Mouse (Mus musculus) heart, postnatal 0 days (tissue): ENCODE data around the gene Rars. TPM values are rescaled to one million over a fixed set of nuclear protein-coding genes. Genes with fewer than 3 reads are reported as not detected.
"Not testable (repeated sequence)": the region's sequence is repeated elsewhere in the genome, so short reads cannot be mapped to it uniquely, and the experiment has no call there.

ENCODE experiments used
- ATAC-seq: fragments of 200-750 bp; cut with Nextera tagmentation; 2 replicates; pipeline ENCODE4 v1.8.0; 2017; ENCODE audit warnings: low read depth, moderate number of reproducible peaks, moderate library complexity; ENCODE audit not compliant: insufficient read depth
- DNase-seq: peaks from one replicate; pipeline ENCODE4 v3.0.0-alpha.2; 2016; ENCODE audit warnings: low spot score
- H3K27ac ChIP-seq: fragments of 300-500 bp; sonication (generic); 2 replicates; pipeline ENCODE4 v1.5.1; 2014; ENCODE audit warnings: low read depth, mild to moderate bottlenecking
- H3K27me3 ChIP-seq: fragments of 300-500 bp; sonication (generic); 2 replicates; pipeline ENCODE4 v1.6.1; 2014; ENCODE audit warnings: low read length, mixed read lengths; ENCODE audit not compliant: control insufficient read depth, insufficient read depth
- H3K36me3 ChIP-seq: fragments of 300-500 bp; sonication (generic); replicated peaks from 2 replicates; pipeline ENCODE4 v1.6.1; 2014; ENCODE audit warnings: low read length, mixed read lengths; ENCODE audit not compliant: control insufficient read depth, insufficient read depth
- H3K4me1 ChIP-seq: fragments of 300-500 bp; sonication (generic); 2 replicates; pipeline ENCODE4 v1.6.1; 2014; ENCODE audit warnings: antibody characterized with exemption; ENCODE audit not compliant: control insufficient read depth, insufficient read depth
- H3K4me2 ChIP-seq: fragments of 300-500 bp; sonication (generic); 2 replicates; pipeline ENCODE4 v1.6.1; 2014; ENCODE audit warnings: low read depth, mild to moderate bottlenecking, low read length, moderate library complexity
- H3K4me3 ChIP-seq: fragments of 300-500 bp; sonication (generic); 2 replicates; pipeline ENCODE4 v1.5.1; 2014; ENCODE audit warnings: low read depth, low read length
- H3K9ac ChIP-seq: fragments of 300-500 bp; sonication (generic); replicated peaks from 2 replicates; pipeline ENCODE4 v1.6.1; 2014; ENCODE audit warnings: low read depth, low read length, mixed read lengths
- H3K9me3 ChIP-seq: fragments of 300-500 bp; sonication (generic); replicated peaks from 2 replicates; pipeline ENCODE4 v1.6.1; 2016; ENCODE audit warnings: low read length; ENCODE audit not compliant: control insufficient read depth
- CTCF ChIP-seq: IDR thresholded peaks from 2 replicates; pipeline ENCODE4 v1.5.1; 2016; ENCODE audit warnings: antibody characterized with exemption, control low read depth, low read depth
- EP300 ChIP-seq: IDR thresholded peaks from 2 replicates; pipeline ENCODE4 v1.6.1; 2016; ENCODE audit warnings: antibody characterized with exemption, low read depth
- WGBS: fragments of 180-500 bp; shearing (Covaris S2); extraction: QIAGEN DNeasy Blood & Tissue Kit; methylation state at CpG from one replicate; pipeline ENCODE4 v1.1.7; 2014; 5-methylcytosine and 5-hydroxymethylcytosine counted together
- polyA plus RNA-seq: library from polyadenylated mRNA; unstranded; fragments of >200 nt; fragmentation: Nextera tagmentation; extraction: Ambion mirVana; gene quantifications from 2 replicates; pipeline ENCODE4 v1.2.1, GENCODE M21; 2015
- total RNA-seq: library from RNA; depleted of rRNA; stranded (reverse); fragments of >200 nt; gene quantifications from 2 replicates; pipeline ENCODE4 v1.2.3, GENCODE M21; 2014; ENCODE audit warnings: low replicate concordance

Rars gene
- total and polyA plus RNA-seq, 2 experiments from 2014 or later = 16.9 to 38.0 TPM

- no peaks in the 10 kb centered on the region for H3K9me3 ChIP-seq
- H3K27ac ChIP-seq = no peak within 1 kb of the TSS
- H3K4me2 ChIP-seq = peak within 1 kb of the TSS; percentile 43; the same call in 1 of the 2 replicates
- H3K9ac ChIP-seq = no peak within 1 kb of the TSS
- ATAC-seq (no peak; the same call in 1 of the 2 replicates), DNase-seq (peak; percentile 39)
- H3K4me3 ChIP-seq = peak within 1 kb of the TSS; percentile 18
- 17% methylated on average over 11 of the region's 11 CpGs for WGBS
- TF ChIP-seq EP300 = no peak
- no peak for TF ChIP-seq CTCF
- no peaks in the 10 kb centered on the region for H3K36me3 ChIP-seq
- H3K27me3 ChIP-seq = peaks cover 49% of the 10 kb centered on the region
- no peaks in the 10 kb centered on the region for H3K4me1 ChIP-seq
Observed at GRCm38 (mm10) chr11:35798874-35799273, 35.4 kb downstream of the Rars start, which contains the start of gene Fbll1. TSS of gene Fbll1 (minus strand) at chr11:35798884.

DNA sequence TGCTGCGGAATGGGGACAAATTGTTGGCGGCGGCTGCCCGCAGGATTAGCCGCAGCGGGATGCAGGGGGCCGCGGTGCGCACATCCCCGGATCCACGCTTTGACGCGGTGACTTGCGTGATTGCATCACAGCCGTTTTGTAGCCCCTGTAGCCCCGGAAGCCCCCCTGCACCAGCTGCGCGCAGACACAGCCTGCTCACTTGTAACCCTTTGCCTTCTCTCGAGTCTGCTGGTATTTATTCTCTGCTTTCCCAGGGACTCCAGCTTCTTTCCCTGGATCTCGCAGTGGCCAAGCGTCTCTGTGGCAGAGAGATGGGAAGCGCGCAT lies 35.8 kb downstream of the Rars start:
- peaks cover 49% of the 10 kb centered on the region for H3K27me3 ChIP-seq
- peak overlapping the region; percentile 18 for H3K4me3 ChIP-seq
- H3K4me2 ChIP-seq = peak overlapping the region; percentile 43; the same call in 1 of the 2 replicates

GRCm38 (mm10) chr11:35797751-35798494 lies 36.4 kb downstream of the Rars start:
- Histone ChIP-seq H3K27ac (no peak overlapping the region), H3K27me3 (peaks cover 49% of the 10 kb centered on the region), H3K9ac (no peak overlapping the region), H3K4me1 (no peaks in the 10 kb centered on the region), H3K9me3 (no peaks in the 10 kb centered on the region), H3K36me3 (no peaks in the 10 kb centered on the region), H3K4me3 (peak overlapping the region; percentile 18), H3K4me2 (peak overlapping the region; percentile 43; the same call in 1 of the 2 replicates)
- ATAC-seq = no peak
- WGBS = 5% methylated on average over 86 of the region's 86 CpGs
- DNase-seq = no peak
- TF ChIP-seq CTCF (no peak), EP300 (no peak)

More for the DNA sequence above, 35.8 kb downstream of the Rars start:
- Histone ChIP-seq H3K27ac (no peak overlapping the region), H3K9me3 (no peaks in the 10 kb centered on the region), H3K4me1 (no peaks in the 10 kb centered on the region), H3K9ac (no peak overlapping the region), H3K36me3 (no peaks in the 10 kb centered on the region)
- ATAC-seq (no peak), DNase-seq (no peak)
- TF ChIP-seq EP300 = no peak
- TF ChIP-seq CTCF = no peak
- WGBS = 6% methylated on average over 23 of the region's 23 CpGs

DNA sequence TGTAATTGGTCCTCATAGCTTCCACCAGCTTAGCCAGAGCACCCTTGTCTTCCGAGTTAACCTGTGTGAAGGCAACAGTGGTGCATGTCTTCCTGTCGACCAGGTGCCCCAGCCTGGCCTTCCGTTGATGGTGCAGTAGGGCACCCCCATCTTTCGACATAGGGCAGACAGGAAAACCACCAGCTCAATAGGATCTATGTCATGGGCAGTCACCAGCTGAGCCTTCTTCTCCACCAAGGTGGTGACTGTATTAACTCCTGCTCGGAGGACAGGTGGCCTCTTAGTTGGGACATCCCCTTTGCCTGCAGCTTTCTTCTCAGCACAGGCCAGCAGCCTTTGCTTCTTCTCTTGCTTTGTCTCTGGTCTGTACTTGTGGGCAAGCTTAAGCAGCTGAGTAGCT lies 41.5 kb downstream of the Rars start:
- 71% methylated on average over 5 of the region's 5 CpGs for WGBS
- H3K4me3 ChIP-seq, ATAC-seq: not testable (repeated sequence)

DNA sequence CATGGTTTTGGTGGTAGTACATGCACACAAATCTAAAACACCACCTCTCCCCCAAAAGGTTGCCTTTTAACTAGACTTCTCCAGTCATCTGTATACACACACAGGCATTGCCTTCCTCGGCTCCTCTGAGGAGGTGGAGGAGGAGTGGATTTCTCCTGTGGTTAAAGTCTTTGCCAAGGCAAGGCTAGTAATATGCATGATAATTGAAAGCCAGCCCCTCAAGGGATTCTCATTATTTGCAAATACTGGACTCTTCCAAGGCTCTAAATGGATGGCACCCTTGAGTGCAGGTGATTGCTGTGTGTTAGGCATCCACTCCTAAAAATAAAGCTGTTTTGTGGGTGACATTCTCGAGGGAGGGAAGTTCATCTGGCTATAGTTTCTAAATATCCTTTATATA lies 45.9 kb downstream of the Rars start:
- TF ChIP-seq EP300 (no peak), CTCF (no peak)
- no peak overlapping the region for H3K9ac ChIP-seq
- H3K27me3 ChIP-seq = no peaks in the 10 kb centered on the region
- H3K4me1 ChIP-seq = no peaks in the 10 kb centered on the region
- ATAC-seq = no peak
- H3K4me3 ChIP-seq = no peak overlapping the region
- no peak overlapping the region for H3K27ac ChIP-seq
- no peak overlapping the region for H3K4me2 ChIP-seq
- 71% methylated on average over 2 of the region's 2 CpGs for WGBS
- H3K36me3 ChIP-seq = peaks cover 47% of the 10 kb centered on the region
- no peaks in the 10 kb centered on the region for H3K9me3 ChIP-seq
- DNase-seq = no peak

More for the DNA sequence above, 41.5 kb downstream of the Rars start:
- not testable (repeated sequence) for DNase-seq, H3K9ac ChIP-seq, H3K4me1 ChIP-seq, H3K9me3 ChIP-seq, H3K27ac ChIP-seq, H3K4me2 ChIP-seq
- Histone ChIP-seq H3K36me3 (peaks cover 20% of the 10 kb centered on the region), H3K27me3 (peaks cover 25% of the 10 kb centered on the region)

DNA sequence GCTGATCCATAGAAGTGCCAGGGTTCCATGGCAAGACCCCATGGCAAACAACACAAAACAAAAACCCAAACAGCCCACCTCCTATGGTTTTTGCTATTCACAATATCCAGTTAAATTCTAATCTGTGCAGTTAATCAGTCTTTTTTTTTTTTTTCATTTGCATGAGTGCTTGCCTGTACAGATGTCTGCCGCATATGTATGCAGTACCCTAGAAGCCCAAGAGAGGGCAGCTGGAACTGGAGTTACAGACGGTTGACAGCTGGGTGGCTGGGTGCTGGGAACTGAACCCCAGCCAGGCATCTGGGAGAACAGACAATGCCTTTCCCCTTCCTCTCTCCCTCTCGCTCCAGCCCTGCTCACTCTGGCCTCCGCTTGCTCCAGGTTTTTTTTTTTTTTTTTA lies 49.8 kb downstream of the Rars start:
- ATAC-seq (no peak), DNase-seq (no peak)
- no peaks in the 10 kb centered on the region for H3K4me1 ChIP-seq
- TF ChIP-seq EP300 = no peak
- TF ChIP-seq CTCF = no peak
- H3K4me2 ChIP-seq = no peak overlapping the region
- H3K36me3 ChIP-seq = peaks cover 62% of the 10 kb centered on the region
- no peak overlapping the region for H3K27ac ChIP-seq
- no peaks in the 10 kb centered on the region for H3K27me3 ChIP-seq
- H3K9ac ChIP-seq = no peak overlapping the region
- no peaks in the 10 kb centered on the region for H3K9me3 ChIP-seq
- H3K4me3 ChIP-seq = no peak overlapping the region
- WGBS = 99% methylated on average over 4 of the region's 4 CpGs
